Mouse (Mus musculus): ENCODE data around the gene C1qtnf5. TPM values are rescaled to one million over a fixed set of nuclear protein-coding genes. Genes with fewer than 3 reads are reported as not detected.

The C1qtnf5 gene
- polyA plus RNA-seq, 1 experiment, result not detected

DNA sequence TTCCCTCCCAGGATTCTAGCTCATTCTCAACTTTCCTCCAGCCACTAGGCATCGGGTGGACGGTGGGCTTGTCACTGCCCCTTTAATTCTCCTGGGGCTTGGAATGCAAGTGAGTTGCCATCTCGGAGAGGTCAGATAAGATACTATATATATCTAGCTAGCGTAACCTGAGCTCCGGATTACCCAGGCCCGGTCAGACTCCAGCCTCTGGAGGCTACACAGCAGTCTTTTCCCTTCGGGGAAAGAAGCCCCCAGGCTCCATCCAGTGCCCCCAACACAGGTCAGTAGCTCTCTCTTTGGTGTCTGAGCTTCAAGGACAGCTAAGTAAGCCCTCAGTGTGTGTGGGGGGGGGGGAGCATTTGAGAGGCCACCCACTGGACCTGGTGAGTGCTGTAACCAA, 37.8 kb upstream of the C1qtnf5 start:
- Histone ChIP-seq H3K27ac (ENCODE audit: insufficient read depth, low read length) (no peak overlapping the region), H3K4me3 (ENCODE audit: low read depth, low read length) (no peak overlapping the region), H3K4me1 (ENCODE audit: control insufficient read depth, insufficient read depth, low read length) (peaks cover 2% of the 10 kb centered on the region), H3K9ac (ENCODE audit: low read depth, poor library complexity, severe bottlenecking) (no peak overlapping the region), H3K27me3 (ENCODE audit: control insufficient read depth, insufficient read depth, low read length, poor library complexity, severe bottlenecking) (no peaks in the 10 kb centered on the region), H3K9me3 (replicated peaks; ENCODE audit: control insufficient read depth, insufficient read depth, low read length, poor library complexity, severe bottlenecking) (no peaks in the 10 kb centered on the region), H3K36me3 (ENCODE audit: control insufficient read depth, insufficient read depth, low read length, poor library complexity, severe bottlenecking) (no peaks in the 10 kb centered on the region)
- TF ChIP-seq POLR2A (IDR thresholded peaks at IDR 0.05; ENCODE audit: insufficient read depth, low read length), result no peak
- TF ChIP-seq CTCF (IDR thresholded peaks at IDR 0.05; ENCODE audit: low read depth, low read length), result no peak
- TF ChIP-seq EP300 (IDR thresholded peaks at IDR 0.05; ENCODE audit: insufficient read depth, low read depth, low read length), result no peak

DNA sequence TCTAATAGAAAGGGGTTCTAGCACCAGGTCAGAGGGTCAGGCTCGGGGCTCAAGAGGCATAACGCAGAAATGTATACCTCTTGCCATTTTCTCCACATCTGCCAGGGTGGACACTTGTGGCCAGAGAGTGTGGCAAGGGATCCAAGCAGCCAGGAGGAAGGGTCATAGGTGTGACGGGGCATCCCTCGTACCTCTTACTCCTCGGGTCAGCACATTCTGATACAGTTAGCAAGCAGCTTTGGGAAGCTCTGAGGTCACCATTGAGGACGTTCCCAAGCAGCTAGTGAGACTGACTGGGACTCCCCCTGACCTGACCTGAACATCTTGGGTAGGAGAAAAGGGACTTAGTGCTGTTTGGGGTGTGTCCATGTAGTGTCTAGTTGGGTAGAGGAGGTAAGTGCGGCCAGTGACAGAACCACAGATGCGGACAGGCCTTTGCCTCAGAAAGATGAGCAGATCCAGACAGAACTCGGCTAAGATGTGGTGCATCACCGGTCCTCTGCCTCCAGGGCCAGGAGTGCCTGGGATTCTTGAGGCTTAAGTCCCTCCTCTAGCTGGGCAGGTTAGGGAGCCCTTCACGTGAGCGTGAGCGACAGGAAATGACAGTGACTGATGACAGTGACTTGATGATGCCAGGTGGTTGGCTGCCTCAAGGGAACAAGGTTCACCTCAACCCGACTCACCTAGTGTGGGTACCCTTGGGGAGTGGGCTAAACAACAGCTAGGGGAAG, 36.8 kb upstream of the C1qtnf5 start:
- Histone ChIP-seq H3K9me3 (replicated peaks; ENCODE audit: control insufficient read depth, insufficient read depth, low read length, poor library complexity, severe bottlenecking) (no peaks in the 10 kb centered on the region), H3K4me3 (ENCODE audit: low read depth, low read length) (no peak overlapping the region), H3K27ac (ENCODE audit: insufficient read depth, low read length) (no peak overlapping the region), H3K27me3 (ENCODE audit: control insufficient read depth, insufficient read depth, low read length, poor library complexity, severe bottlenecking) (no peaks in the 10 kb centered on the region), H3K9ac (ENCODE audit: low read depth, poor library complexity, severe bottlenecking) (no peak overlapping the region), H3K4me1 (ENCODE audit: control insufficient read depth, insufficient read depth, low read length) (peaks cover 2% of the 10 kb centered on the region), H3K36me3 (ENCODE audit: control insufficient read depth, insufficient read depth, low read length, poor library complexity, severe bottlenecking) (no peaks in the 10 kb centered on the region)
- TF ChIP-seq CTCF (IDR thresholded peaks at IDR 0.05; ENCODE audit: low read depth, low read length), result no peak
- no peak for TF ChIP-seq EP300 (IDR thresholded peaks at IDR 0.05; ENCODE audit: insufficient read depth, low read depth, low read length)
- no peak for TF ChIP-seq POLR2A (IDR thresholded peaks at IDR 0.05; ENCODE audit: insufficient read depth, low read length)

DNA sequence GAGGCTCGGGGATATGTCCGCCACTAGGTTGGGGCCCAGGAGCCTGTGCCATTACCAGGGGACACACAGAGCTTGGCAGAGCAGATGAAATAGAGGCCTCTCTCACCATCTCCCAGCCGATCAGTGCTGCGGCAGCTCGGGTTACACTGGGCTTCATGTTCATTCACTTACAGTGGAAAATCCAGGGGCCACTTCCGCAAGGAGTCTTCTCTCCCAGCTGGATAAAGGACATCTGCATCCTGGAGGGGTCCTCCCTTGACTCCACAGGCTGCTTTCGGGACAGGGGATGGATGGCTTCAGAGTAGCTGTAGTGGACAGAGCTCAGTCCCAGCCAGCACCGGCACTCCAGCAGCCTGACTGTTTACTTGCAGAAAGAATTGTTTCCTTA, 36.2 kb upstream of the C1qtnf5 start:
- H3K9ac ChIP-seq (ENCODE audit: low read depth, poor library complexity, severe bottlenecking), result no peak overlapping the region
- no peaks in the 10 kb centered on the region for H3K27me3 ChIP-seq (ENCODE audit: control insufficient read depth, insufficient read depth, low read length, poor library complexity, severe bottlenecking)
- no peak overlapping the region for H3K4me3 ChIP-seq (ENCODE audit: low read depth, low read length)
- TF ChIP-seq POLR2A (IDR thresholded peaks at IDR 0.05; ENCODE audit: insufficient read depth, low read length) (no peak), EP300 (IDR thresholded peaks at IDR 0.05; ENCODE audit: insufficient read depth, low read depth, low read length) (no peak), CTCF (IDR thresholded peaks at IDR 0.05; ENCODE audit: low read depth, low read length) (no peak)
- H3K4me1 ChIP-seq (ENCODE audit: control insufficient read depth, insufficient read depth, low read length), result peaks cover 2% of the 10 kb centered on the region
- H3K36me3 ChIP-seq (ENCODE audit: control insufficient read depth, insufficient read depth, low read length, poor library complexity, severe bottlenecking), result no peaks in the 10 kb centered on the region
- H3K27ac ChIP-seq (ENCODE audit: insufficient read depth, low read length), result no peak overlapping the region
- no peaks in the 10 kb centered on the region for H3K9me3 ChIP-seq (replicated peaks; ENCODE audit: control insufficient read depth, insufficient read depth, low read length, poor library complexity, severe bottlenecking)

DNA sequence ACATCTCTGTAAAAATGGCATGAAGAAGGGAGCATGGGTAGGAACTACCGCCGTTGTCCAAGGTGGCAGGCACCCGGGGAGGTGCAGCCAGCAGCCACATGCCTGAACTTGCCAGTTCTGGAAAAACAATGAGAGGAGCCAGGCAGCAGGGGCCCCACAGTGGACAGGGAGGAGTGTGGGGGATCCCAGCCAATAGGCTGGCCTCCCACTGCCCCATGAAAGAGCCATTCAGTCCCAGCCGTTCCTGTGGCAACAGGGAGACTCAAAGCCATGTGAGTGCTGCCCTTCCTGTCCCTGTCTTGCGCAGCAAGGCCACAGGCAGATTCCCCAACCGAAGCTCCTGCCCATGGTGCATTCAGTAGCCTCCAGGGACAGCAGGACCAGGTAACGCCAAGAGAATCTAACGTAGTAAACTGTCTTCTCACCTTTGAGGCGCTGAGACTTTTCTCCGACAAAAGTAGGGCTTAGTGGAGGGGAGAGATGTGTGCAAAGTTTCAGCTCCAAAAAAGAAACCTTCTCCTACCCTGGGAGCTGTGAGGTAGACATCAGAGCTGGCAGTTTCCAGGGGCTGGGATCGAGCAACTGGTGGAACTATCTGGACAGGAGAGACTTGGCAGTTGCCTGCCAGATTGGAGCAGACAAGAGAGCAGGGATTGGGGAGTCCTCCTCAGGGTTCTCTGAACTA, 35.0 kb upstream of the C1qtnf5 start:
- Histone ChIP-seq H3K27ac (ENCODE audit: insufficient read depth, low read length) (no peak overlapping the region), H3K9me3 (replicated peaks; ENCODE audit: control insufficient read depth, insufficient read depth, low read length, poor library complexity, severe bottlenecking) (no peaks in the 10 kb centered on the region), H3K9ac (ENCODE audit: low read depth, poor library complexity, severe bottlenecking) (no peak overlapping the region), H3K36me3 (ENCODE audit: control insufficient read depth, insufficient read depth, low read length, poor library complexity, severe bottlenecking) (no peaks in the 10 kb centered on the region), H3K4me1 (ENCODE audit: control insufficient read depth, insufficient read depth, low read length) (peaks cover 2% of the 10 kb centered on the region), H3K4me3 (ENCODE audit: low read depth, low read length) (no peak overlapping the region), H3K27me3 (ENCODE audit: control insufficient read depth, insufficient read depth, low read length, poor library complexity, severe bottlenecking) (no peaks in the 10 kb centered on the region)
- TF ChIP-seq POLR2A (IDR thresholded peaks at IDR 0.05; ENCODE audit: insufficient read depth, low read length), result no peak
- TF ChIP-seq EP300 (IDR thresholded peaks at IDR 0.05; ENCODE audit: insufficient read depth, low read depth, low read length), result 0 out of 2 replicates have a peak, but pooled peaks have one; percentile 2
- TF ChIP-seq CTCF (IDR thresholded peaks at IDR 0.05; ENCODE audit: low read depth, low read length), result no peak

DNA sequence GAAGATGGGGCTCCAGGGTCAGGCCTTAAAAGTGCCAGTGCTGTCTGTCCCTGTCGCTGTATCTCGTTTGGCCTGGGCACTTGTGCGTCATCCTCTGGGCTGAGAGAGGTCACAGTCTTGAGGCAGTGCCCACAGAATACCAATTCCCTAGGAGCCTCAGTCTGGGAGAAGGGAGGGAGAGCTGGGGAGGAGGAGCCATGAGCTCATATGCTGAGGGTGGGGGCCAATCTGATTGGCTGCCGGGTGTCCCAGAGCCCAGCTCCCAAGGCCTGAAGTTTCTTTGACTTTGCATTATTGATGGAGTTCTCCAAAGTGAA, 34.5 kb upstream of the C1qtnf5 start:
- Histone ChIP-seq H3K4me1 (ENCODE audit: control insufficient read depth, insufficient read depth, low read length) (peaks cover 2% of the 10 kb centered on the region), H3K9me3 (replicated peaks; ENCODE audit: control insufficient read depth, insufficient read depth, low read length, poor library complexity, severe bottlenecking) (no peaks in the 10 kb centered on the region), H3K27me3 (ENCODE audit: control insufficient read depth, insufficient read depth, low read length, poor library complexity, severe bottlenecking) (no peaks in the 10 kb centered on the region), H3K4me3 (ENCODE audit: low read depth, low read length) (no peak overlapping the region), H3K27ac (ENCODE audit: insufficient read depth, low read length) (no peak overlapping the region), H3K9ac (ENCODE audit: low read depth, poor library complexity, severe bottlenecking) (no peak overlapping the region), H3K36me3 (ENCODE audit: control insufficient read depth, insufficient read depth, low read length, poor library complexity, severe bottlenecking) (no peaks in the 10 kb centered on the region)
- TF ChIP-seq CTCF (IDR thresholded peaks at IDR 0.05; ENCODE audit: low read depth, low read length) (no peak), EP300 (IDR thresholded peaks at IDR 0.05; ENCODE audit: insufficient read depth, low read depth, low read length) (no peak), POLR2A (IDR thresholded peaks at IDR 0.05; ENCODE audit: insufficient read depth, low read length) (no peak)

DNA sequence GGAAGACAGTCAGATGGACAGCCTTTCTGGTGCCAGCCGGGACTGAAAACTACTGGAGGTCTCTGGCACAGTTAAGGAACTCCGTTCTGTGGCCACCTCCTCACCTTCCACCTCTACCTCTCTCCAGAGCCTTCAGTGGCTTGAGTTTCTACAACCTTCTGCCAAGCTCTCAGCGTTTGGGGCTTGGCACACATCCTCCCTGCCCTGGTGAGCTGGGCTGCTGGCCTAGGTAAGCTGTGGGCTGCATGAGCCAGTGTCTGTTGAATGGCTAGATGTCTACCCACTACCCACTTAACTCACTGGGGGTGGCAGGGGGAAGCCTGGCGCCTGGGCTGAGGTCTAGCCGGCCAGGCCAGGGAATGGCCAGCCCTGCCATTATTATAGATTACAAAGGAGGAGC, 33.9 kb upstream of the C1qtnf5 start:
- H3K9ac ChIP-seq (ENCODE audit: low read depth, poor library complexity, severe bottlenecking), result no peak overlapping the region
- no peak overlapping the region for H3K27ac ChIP-seq (ENCODE audit: insufficient read depth, low read length)

More for the DNA sequence above, 33.9 kb upstream of the C1qtnf5 start:
- Histone ChIP-seq H3K27me3 (ENCODE audit: control insufficient read depth, insufficient read depth, low read length, poor library complexity, severe bottlenecking) (no peaks in the 10 kb centered on the region), H3K4me1 (ENCODE audit: control insufficient read depth, insufficient read depth, low read length) (peaks cover 2% of the 10 kb centered on the region), H3K9me3 (replicated peaks; ENCODE audit: control insufficient read depth, insufficient read depth, low read length, poor library complexity, severe bottlenecking) (no peaks in the 10 kb centered on the region), H3K36me3 (ENCODE audit: control insufficient read depth, insufficient read depth, low read length, poor library complexity, severe bottlenecking) (no peaks in the 10 kb centered on the region), H3K4me3 (ENCODE audit: low read depth, low read length) (no peak overlapping the region)
- no peak for TF ChIP-seq EP300 (IDR thresholded peaks at IDR 0.05; ENCODE audit: insufficient read depth, low read depth, low read length)
- no peak for TF ChIP-seq CTCF (IDR thresholded peaks at IDR 0.05; ENCODE audit: low read depth, low read length)
- no peak for TF ChIP-seq POLR2A (IDR thresholded peaks at IDR 0.05; ENCODE audit: insufficient read depth, low read length)

Data from ES-Bruce4 (cell line).